Mouse (Mus musculus): ENCODE measurements around the gene Spink2.
"Not testable (repeated sequence)": the region's sequence is repeated elsewhere in the genome, so short reads cannot be mapped to it uniquely, and the experiment has no call there.

Spink2 gene

DNA sequence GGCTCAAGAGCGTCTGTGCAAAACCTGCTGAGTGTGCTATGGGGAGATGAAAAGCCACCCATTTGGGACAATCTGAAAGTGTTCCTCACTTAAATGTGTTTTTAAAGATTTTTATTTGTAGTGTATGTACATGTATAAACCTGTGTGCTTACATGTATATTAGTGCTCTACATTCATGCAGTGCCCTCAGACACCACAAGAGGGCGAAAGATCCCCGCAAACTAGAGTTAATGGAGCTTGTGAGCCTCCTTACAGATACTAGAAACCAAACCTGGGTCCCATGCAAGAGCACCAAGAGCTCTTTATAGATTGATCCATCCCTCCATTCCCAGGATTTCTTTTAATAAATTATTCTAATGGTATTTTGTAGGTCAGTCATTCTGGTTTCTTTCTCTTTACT is 17.3 kb downstream of the Spink2 start:
- no peak for DNase-seq (ENCODE audit: low spot score)

DNA sequence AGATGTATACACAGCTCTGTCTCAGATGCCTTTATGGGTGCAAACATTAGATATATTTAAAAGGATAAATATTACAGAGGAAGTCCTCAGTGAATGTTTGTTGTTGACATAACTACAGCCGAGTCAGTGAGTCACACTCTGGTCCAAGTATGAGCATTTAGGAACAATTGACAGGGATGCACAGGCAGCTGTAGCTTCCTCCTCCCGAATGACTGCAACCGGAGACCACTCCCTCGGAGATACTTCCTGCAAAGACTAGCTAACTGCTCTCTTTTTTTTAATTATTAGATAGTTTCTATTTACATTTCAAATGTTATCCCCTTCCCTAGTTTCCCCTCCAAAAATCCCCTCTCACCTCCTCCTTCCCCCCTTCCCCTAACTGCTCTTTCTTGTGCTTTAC is 18.0 kb downstream of the Spink2 start:
- no peak for DNase-seq (ENCODE audit: low spot score)

- no peak for DNase-seq (ENCODE audit: low spot score)
Observed at GRCm38 (mm10) chr5:77191631-77192030, 19.6 kb downstream of the Spink2 start.

DNA sequence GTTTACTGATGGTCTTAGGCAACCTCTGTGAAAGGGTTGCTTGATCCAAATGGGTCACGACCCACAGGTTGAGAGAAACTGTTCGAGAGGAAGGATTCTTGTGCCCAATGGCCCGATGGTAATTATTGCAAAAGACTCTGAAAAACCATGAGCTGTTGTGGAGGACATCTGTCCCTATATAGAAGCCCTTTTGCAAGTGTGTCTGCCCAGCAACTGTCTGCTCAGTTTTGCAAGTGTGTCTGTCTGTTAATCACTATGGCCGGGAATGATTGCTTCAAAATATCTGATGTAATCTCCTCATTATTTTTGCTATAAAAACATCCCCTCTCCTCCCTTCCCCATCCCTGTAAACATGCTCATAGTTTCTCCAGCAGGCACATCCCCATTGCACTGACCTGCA is 20.2 kb downstream of the Spink2 start:
- no peak for DNase-seq (ENCODE audit: low spot score)

- no peak for DNase-seq (ENCODE audit: low spot score)
Observed at GRCm38 (mm10) chr5:77188738-77189137, 22.5 kb downstream of the Spink2 start.

- no peak for DNase-seq (ENCODE audit: low spot score)
Observed at GRCm38 (mm10) chr5:77185351-77185750, 25.9 kb downstream of the Spink2 start.

DNA sequence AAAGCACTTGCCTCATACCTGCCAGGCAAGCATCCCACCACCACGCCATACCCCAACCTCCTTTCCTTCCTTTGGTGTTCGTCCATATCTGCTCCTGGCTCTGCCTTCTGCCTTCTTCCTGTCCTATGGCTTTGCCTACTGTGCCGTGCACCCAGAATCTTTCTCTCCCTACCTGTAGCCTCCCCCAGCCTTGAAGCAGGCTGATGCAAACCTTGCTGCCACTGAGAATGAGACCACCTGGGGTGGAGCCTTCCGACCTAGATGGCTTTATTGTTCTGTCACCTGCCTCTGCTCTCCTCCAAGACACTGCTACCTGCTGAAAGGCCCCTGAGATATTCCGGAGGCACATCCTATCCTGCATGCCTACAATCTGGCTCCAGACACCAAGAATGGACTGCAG is 27.4 kb downstream of the Spink2 start:
- DNase-seq (ENCODE audit: low spot score): not testable (repeated sequence)

DNA sequence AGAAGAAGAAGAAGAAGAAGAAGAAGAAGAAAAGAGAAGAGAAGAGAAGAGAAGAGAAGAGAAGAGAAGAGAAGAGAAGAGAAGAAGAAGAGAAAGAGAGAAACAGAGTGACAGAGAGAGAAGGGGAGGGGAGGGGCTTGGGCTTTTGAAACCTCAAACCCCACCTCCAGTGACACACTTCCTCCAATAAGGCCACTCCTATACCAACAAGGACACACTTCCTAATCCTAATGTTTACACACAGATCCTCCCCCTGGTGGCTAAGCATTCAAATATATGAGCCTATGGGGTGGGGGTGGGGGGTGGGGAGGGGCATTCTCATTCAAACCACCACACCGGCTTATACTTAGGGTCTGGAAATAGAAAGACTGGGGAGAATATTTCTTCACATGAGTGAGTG is 27.9 kb downstream of the Spink2 start:
- no peak for DNase-seq (ENCODE audit: low spot score)

- DNase-seq (ENCODE audit: low spot score): no peak
Observed at GRCm38 (mm10) chr5:77181508-77181907, 29.8 kb downstream of the Spink2 start.

DNA sequence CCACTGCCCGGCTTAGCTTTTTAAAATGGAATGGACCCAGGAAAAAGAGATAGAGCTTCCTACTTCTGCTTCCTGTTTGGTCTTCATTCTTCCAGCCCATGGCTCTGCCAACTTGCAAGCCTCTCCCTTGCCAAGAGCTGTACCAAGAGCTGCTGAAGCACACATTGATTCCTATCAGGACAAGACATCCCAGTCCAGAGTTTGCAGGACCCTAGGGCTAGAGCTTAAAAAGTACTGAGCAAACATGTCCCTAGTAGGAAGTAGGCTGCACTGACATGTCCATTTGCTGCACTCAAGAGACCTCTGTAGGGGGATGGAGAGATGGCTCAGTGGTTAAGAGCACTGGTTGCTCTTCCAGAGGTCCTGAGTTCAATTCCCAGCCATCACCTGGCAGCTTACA is 32.3 kb downstream of the Spink2 start:
- DNase-seq (ENCODE audit: low spot score): no peak

GRCm38 (mm10) chr5:77178008-77178407 is 33.3 kb downstream of the Spink2 start:
- no peak for DNase-seq (ENCODE audit: low spot score)

DNA sequence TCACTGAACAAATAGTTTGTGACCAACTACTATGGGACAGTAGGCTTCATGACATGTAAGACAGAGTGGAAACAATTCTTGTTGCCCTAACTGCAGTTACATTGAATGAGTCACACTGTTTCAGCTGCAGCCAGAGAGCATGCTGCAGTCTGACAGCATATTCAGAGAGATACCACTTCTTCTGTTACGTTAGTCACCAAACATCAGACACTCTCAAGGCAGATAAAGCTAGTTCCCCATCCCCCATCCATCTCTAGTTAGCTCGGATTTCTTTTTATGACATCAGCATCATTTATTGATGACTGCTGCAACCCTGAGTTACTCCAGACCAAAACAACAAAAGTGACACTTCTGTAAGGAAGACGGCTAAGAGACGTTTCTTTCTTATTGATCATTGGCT is 36.5 kb downstream of the Spink2 start:
- DNase-seq (ENCODE audit: low spot score): no peak

- DNase-seq (ENCODE audit: low spot score): no peak
Observed at GRCm38 (mm10) chr5:77170593-77170992, 40.7 kb downstream of the Spink2 start.

DNA sequence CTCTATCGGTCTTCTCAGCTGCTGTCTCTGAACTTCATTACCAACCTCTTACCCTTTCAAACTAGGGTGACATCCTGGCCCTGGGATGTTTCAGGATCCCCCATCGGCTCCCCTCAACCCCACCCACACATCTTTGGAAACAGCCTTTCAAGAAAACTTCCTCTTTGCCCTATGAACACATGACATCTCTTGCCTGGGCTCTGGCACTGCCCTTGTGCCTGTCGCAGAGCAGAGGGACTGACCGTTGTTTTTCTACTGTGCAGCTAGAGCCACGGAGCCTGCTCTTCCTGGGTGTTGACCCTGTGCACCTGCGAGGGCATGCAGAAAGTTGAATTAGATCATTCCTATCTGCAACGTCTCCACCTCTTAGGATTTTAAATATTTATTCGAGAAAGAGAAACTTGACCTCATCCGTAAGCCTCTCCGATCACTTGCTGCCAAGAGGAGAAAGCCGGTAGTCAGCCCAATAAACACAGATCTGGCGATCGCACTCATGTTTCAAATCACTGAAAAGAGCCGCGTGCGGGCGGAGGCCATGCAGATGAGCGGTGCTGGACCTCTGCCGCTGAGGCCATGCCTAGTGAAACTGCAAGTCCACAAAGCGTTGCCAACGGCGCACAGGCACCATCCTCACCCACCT is 43.8 kb downstream of the Spink2 start:
- no peak for DNase-seq (ENCODE audit: low spot score)

DNA sequence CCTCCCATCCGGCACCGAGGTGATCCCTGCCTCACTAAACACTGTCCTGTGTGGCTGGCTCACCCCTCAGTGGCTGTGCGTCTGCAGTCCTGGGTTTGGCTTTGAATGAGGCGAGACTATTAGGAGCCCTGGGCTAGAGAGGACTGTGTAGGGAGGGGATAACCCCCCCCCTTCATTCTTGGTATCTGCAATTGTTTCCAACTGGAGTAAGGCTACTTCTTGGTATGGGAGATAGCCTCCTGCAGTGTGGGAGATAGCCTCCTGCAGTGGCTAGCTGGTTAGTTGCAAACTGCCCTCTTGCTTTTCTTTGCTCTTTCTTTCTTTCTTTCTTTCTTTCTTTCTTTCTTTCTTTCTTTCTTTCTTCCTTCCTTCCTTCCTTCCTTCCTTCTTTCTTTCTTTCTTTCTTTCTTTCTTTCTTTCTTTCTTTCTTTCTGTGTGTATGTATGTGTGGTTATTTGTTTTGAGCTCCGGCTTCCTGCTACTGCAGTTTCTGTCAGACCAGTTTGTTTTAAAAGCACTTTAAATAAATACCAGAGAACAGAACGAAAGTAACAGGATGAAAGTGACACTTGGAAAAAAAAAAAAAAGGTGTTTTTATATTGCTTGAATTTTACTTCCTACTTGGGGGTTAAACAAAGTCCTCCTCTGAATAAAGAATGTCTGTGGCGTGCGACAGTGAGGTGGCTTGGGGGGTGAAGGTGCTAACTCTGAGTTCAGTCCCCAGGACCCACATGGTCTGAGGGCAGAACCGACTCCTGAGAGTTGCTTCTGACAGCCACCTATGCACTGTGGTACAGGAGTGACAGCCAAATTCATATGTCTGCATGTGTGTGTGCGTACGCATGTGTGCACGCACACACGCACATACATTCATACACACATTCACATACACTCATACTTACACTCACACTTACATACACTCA is 45.3 kb downstream of the Spink2 start:
- DNase-seq (ENCODE audit: low spot score): no peak

DNA sequence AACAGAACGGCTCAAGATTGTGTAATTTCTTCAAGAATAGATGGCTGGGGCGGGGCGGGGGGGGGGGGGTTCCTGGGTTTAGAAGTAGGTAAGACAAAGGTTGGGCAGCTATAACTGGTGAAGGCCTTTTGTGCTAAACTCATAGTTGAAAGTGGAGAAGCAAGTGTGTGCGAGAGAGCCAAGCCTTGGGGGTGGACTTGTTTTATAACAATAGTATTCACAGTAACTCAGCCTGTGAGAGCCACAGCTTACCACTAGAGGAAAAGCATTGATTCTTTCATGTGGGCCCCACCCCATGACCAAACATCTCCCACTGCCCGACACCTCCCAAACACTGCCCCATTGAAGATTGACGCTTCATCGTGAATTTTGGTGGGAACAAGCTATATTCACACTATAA is 47.7 kb downstream of the Spink2 start:
- no peak for DNase-seq (ENCODE audit: low spot score)

GRCm38 (mm10) chr5:77162566-77162965 is 48.7 kb downstream of the Spink2 start:
- no peak for DNase-seq (ENCODE audit: low spot score)

GRCm38 (mm10) chr5:77157777-77158540 is 53.3 kb downstream of the Spink2 start:
- DNase-seq (ENCODE audit: low spot score): no peak

- no peak for DNase-seq (ENCODE audit: low spot score)
Observed at GRCm38 (mm10) chr5:77156938-77157337, 54.3 kb downstream of the Spink2 start.

- no peak for DNase-seq (ENCODE audit: low spot score)
Observed at GRCm38 (mm10) chr5:77155526-77155925, 55.7 kb downstream of the Spink2 start.

All from ovary, postnatal 10 days (tissue).